In genomic region chr7:129606291-129606690, GRCm38 (mm10) we compare ENCODE assay signal across 15 mouse cellular contexts.
"Had no signal": no experiment of that assay in that cellular context is flagged by ENCODE, and none has a peak within 500 bp of the region (broad histone marks: within the 10 kb centered on the region; RNA-seq: fewer than 3 reads in every experiment).

No protein-coding gene starts in this region.

- H3K4me2 ChIP-seq: neural tube, embryonic 15.5 days; stomach, embryonic 15.5 days had no signal

- DNase-seq: retina, postnatal 1 day; right cerebral cortex, adult 18-20 months; right cerebral cortex, postnatal 14 days; right cerebral cortex, postnatal 25 days; right cerebral cortex, postnatal 4 days; spleen, adult 18-20 months; thymus, adult 18-20 months; thymus, adult 2 months; thymus, postnatal 14 days; thymus, postnatal 25 days; thymus, postnatal 36 days; thymus, postnatal 4 days had no signal

- H3K27ac ChIP-seq: neural tube, embryonic 15.5 days; stomach, embryonic 15.5 days; stomach, postnatal 0 days had no signal

- H3K4me3 ChIP-seq: neural tube, embryonic 15.5 days; stomach, embryonic 15.5 days had no signal

- H3K9me3 ChIP-seq: neural tube, embryonic 15.5 days; stomach, embryonic 15.5 days had no signal

- H3K4me1 ChIP-seq: neural tube, embryonic 15.5 days; stomach, embryonic 15.5 days had no signal

- H3K27me3 ChIP-seq: neural tube, embryonic 15.5 days; stomach, embryonic 15.5 days had no signal

- H3K9ac ChIP-seq: neural tube, embryonic 15.5 days; stomach, embryonic 15.5 days had no signal
